Mouse (Mus musculus): ENCODE data around the gene Slc30a9.

Slc30a9 gene

DNA sequence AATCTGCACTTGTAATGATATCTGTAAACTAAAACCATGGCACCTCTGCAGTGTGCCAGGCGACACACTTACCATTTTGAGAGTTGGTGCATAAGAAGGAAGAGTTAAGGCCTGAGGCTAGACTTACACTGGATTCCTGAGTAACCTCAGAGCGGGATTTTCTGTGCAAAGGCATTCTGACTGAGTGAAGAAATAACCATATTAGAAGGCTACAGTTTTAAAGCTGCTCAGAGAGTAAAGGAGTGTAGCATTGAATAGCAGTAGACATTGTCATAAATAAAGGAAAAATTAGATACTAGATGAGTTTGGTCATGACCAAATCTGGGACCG, 5.7 kb downstream of the Slc30a9 start:
- no peak for DNase-seq (ENCODE audit: low read depth, low spot score)

DNA sequence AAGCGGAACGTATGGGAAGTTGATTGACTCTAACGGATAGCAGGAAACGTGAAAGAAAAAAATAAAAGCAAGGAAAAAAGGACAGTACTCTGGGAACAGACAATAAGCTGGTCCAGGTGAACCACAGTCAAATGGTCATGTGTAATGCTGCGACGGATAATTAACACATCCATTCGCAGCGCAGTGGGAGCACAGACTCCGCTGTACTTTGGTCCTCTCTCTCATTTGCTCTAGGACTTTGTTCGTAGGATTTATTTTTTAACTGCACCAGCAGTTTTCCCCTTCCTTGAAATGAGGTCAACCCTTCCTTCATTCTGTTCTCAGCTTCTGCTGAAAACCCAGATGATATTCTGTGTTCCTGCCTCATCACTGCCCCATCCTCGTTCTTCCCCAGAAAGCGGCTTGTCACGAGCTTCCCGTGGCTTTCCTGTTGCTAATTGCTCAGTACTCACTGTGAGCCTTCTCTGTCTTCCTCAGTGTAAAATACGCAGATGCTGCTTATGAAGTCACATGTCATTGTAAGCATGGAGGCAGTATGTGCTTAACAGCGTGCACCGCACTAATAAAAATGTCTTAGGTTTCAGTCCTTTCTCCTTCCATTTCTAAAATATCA, 15.0 kb downstream of the Slc30a9 start:
- DNase-seq (ENCODE audit: low read depth, low spot score): no peak

DNA sequence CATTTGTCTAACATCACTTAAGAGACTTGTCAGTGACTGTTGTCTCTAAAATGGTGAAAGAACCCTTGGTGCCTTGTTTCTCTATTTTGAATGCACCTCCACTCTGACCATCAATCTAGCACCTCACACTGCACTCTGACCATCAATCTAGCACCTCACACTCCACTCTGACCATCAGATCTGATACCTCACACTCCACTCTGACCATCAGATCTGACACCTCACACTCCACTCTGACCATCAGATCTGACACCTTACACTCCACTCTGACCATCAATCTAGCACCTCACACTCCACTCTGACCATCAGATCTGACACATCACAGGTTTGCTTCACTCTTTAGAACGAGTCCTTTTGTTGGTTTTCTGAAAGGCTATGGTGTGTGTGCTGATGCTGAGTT, 17.3 kb downstream of the Slc30a9 start:
- no peak for DNase-seq (ENCODE audit: low read depth, low spot score)

GRCm38 (mm10) chr5:67340811-67341210, 34.1 kb downstream of the Slc30a9 start:
- no peak for DNase-seq (ENCODE audit: low read depth, low spot score)

- no peak for DNase-seq (ENCODE audit: low read depth, low spot score)
These were observed 40.3 kb downstream of the Slc30a9 start for GRCm38 (mm10) chr5:67347060-67347459.

- DNase-seq (ENCODE audit: low read depth, low spot score): no peak
These were observed 42.2 kb downstream of the Slc30a9 start for GRCm38 (mm10) chr5:67348949-67349348.

DNA sequence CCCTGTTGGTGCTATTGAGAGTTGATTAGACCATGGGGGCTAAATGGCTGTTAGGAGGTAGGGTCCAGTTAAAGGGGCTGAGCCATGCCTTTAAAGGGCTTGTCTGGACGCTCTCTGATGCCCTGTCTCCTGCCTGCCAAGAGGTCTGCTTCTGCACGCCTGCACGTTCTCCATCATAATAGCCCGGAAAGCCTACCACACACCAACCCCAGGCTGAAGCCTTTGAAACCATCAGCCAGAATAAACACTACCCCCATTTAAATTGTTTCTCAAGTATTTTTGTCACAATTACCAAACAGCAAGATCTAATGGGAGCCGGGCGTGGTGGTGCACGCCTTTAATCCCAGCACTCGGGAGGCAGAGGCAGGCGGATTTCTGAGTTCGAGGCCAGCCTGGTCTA, 55.6 kb downstream of the Slc30a9 start:
- no peak for DNase-seq (ENCODE audit: low read depth, low spot score)

GRCm38 (mm10) chr5:67362931-67363330, 56.2 kb downstream of the Slc30a9 start:
- no peak for DNase-seq (ENCODE audit: low read depth, low spot score)

DNA sequence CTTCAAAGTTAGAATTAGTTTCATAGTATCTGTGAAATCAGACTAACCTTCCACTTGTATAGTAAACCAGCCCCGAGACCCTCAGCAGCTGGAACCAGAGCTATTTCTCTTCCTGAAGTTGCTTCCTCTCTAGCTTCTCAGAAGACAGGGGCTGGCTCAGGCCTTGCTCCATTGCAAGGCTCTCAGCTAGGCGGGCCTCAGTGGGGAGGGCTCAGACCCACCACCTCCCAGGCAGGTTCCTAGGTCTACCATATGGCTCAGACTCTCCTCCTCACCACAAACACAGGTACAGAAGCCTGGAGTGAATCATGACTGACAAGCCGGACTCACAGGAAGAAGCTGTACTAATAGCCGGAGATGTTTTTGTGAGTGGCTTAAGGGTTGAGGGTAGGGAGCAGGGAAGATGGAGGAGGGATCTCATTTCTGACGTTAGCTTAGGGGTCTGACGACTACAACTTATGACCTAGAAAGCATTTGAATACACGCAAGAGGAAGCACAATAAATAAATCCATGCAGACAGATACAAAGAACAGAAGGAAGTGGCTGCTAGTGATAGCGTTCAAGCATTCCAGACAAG, 70.4 kb downstream of the Slc30a9 start:
- no peak for DNase-seq (ENCODE audit: low read depth, low spot score)

GRCm38 (mm10) chr5:67381690-67382089, 74.9 kb downstream of the Slc30a9 start:
- DNase-seq (ENCODE audit: low read depth, low spot score): no peak

GRCm38 (mm10) chr5:67382556-67382955, 75.8 kb downstream of the Slc30a9 start:
- no peak for DNase-seq (ENCODE audit: low read depth, low spot score)

- DNase-seq (ENCODE audit: low read depth, low spot score): no peak
These were observed 87.2 kb downstream of the Slc30a9 start for GRCm38 (mm10) chr5:67393951-67394350.

GRCm38 (mm10) chr5:67395211-67395851, 88.6 kb downstream of the Slc30a9 start:
- no peak for DNase-seq (ENCODE audit: low read depth, low spot score)

- no peak for DNase-seq (ENCODE audit: low read depth, low spot score)
These were observed 90.4 kb downstream of the Slc30a9 start for GRCm38 (mm10) chr5:67397186-67397585.

GRCm38 (mm10) chr5:67399876-67400607, 93.3 kb downstream of the Slc30a9 start:
- DNase-seq (ENCODE audit: low read depth, low spot score): no peak

DNA sequence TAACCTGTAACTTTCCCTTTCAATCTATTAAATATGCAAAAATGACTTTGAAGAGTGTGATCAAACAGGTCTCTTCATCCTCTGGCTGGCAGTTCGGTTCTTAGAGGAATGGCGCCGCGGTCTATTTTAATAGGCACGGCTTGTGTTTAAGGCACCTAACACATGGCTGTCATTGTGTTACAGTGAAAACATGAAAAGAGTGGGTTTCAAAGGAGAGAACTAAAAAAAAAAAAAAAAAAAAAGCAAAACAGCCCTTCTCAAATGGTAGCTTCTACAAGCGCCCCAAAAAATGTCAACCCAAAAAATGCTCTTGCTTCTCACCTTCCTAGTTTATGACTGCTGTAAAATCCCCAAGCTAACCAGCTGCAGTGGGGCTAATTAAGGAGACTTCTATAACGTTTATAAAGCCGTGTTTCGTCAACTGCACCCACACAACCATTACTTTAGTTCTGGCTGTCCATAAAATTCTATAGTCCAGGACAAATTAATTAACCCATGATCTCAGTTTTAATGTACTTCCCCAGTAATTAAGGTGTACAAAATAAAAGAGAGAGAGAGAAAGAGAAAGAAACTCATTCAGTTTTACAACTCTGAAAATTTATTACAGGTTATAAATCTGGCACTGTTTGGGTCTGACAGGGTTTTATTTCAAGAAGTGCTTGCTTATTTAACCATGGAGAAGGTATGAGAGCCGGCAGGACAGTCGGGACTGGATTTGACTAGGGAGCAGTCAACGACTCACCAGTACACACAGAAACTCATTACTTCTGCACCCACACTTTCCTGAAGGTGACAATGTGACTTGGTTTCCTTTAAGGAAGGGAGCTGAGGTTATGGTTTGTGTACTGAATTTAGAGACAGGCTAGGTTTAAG, 94.1 kb downstream of the Slc30a9 start:
- DNase-seq (ENCODE audit: low read depth, low spot score): no peak

GRCm38 (mm10) chr5:67401612-67402011, 94.9 kb downstream of the Slc30a9 start:
- DNase-seq (ENCODE audit: low read depth, low spot score): no peak

- no peak for DNase-seq (ENCODE audit: low read depth, low spot score)
These were observed 97.6 kb downstream of the Slc30a9 start for GRCm38 (mm10) chr5:67404380-67404779.

- DNase-seq (ENCODE audit: low read depth, low spot score): no peak
These were observed 98.2 kb downstream of the Slc30a9 start for GRCm38 (mm10) chr5:67404919-67405318.
